Comparison of ENCODE assay signal across 1 mouse cellular context in the genomic region with DNA sequence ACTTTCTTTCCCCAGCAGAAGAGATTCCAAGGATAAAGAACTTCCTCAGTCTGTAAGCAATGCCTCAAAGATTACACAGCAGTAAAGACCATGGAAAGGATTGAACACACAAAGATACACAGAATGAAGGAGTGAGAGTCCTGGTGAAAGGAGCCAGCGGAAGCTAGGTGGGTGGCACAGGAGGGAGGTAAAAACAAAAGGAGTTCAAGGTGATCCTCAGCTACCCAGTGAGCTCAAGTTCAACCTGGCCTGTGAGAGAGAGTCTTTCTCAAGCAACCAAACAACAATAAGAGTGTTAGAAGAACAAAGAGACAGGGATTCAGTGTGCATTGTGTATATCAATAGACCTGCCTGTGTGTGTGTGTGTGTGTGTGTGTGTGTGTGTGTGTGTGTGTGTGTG.
TF ChIP-seq lines count a peak whose summit lies in the region.

No protein-coding gene starts in this region.

TF ChIP-seq in myocyte, 11 proteins besides CTCF, POLR2A, EP300 and RAD21 (continued from another document):
- no peak for TF ChIP-seq MYOD1 (IDR thresholded peaks at IDR 0.05; ENCODE audit: control insufficient read depth in 1 of 3, insufficient read length in 2 of 3, low read depth in 2 of 3)
- TF ChIP-seq CEBPB (IDR thresholded peaks at IDR 0.05; ENCODE audit: insufficient read depth, poor library complexity, severe bottlenecking) = no peak
